Mouse (Mus musculus) left cerebral cortex, adult 9 months (tissue): ENCODE results near the gene Tbc1d8.

Source experiments
- DNase-seq, 2 experiments: peaks; one replicate each; pipeline ENCODE4 v3.0.0; 2022; ENCODE audit warnings: low spot score in 2 of 2

The Tbc1d8 gene

DNA sequence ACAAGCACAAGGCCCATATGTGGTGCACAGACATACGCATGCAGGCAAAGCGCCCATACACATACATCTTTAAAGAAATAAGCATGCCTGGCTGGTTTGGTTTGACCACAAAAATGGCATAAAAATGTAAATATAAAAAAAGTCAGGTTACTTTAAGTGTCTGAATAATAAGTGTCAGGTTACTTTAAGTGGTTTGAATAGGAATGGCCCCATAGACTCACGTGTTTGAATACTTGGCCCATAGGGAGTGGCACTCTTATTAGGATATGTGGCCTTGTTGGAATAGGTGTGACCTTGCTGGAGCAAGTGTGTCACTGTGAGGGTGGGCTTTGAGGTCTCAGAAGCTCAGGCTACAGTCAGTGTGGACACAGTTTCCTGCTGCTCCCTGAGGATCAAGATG is 83.9 kb downstream of the Tbc1d8 start:
- DNase-seq: no peak

- DNase-seq: no peak
Measured at GRCm38 (mm10) chr1:39394096-39394495, 84.5 kb downstream of the Tbc1d8 start.

GRCm38 (mm10) chr1:39393217-39393867 is 85.2 kb downstream of the Tbc1d8 start:
- no peak for DNase-seq

DNA sequence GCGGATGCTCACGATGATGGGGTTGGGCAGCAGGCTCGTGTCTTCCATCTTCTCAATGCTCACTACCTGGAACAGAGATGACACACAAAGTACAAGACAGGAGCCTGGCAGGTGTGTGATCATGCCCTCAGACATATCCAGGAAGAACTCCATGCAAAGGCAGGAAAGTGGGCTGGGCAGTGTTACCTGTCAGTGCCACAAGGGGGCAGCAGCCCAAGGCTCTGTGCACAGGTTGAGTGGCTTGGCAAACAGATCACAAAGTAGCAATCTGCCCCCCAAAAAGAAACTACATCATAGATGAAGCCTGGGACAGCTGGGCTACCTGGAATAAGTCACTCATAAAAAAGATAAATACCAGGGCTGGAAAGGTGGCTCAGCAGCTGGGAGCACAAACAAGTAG is 86.4 kb downstream of the Tbc1d8 start:
- DNase-seq: peak in 1 of 2 experiments; percentile 85

DNA sequence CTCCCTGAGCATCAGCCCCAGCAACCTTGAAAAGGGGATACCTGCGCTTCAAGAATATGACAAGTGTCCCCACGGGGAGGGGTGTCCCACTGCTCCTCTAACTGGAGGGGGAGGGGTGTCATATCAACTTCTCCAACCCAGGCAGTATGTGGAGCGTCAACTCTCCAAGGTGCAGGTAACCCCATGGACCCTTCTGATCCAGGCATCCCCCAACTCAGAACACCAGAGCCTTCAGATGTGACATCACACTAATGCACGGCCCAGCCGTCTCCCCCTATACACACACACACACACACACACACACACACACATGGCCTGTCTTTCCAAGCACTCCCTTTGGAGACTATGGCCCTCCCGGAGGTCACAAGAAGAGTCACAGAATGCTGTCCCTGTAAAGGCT is 86.9 kb downstream of the Tbc1d8 start:
- no peak for DNase-seq

DNA sequence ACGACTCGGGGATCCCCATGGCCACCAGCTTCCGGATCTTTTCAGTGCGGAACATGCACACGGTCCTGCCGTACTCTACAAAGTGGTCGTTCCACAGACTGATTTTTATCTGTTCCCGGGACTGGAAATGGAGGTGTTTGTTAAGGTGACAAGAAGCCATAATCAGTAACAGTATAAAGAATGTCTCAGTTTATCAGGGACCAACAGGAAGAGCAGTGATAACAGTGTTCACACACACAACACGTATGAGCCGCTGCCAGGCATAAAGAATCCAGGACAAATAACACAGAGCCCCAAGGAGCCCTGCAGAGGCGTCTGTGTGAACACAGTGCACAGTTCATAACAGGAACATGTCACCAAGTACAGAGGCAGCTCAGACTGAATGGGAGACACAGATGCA is 89.2 kb downstream of the Tbc1d8 start:
- DNase-seq: no peak

DNA sequence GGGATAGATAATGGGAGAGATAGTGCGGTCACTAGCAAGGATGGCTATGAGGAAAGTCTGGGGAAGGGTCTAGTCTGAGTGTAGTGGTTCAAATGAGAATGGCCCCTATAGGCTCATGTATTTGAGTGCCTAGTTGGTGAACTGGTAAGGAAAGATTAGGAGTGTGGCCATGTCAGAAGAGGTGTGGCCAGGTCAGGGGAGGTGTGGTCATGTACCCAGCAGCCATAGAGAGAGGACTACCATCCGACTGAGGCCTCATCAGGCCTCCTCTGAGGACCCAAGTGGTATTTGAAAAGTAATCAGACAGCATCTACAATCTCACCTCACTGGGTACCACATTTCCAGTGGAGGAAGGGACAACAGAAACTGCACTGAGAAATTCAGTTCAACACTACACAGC is 90.4 kb downstream of the Tbc1d8 start:
- no peak for DNase-seq

GRCm38 (mm10) chr1:39387497-39387896 is 91.1 kb downstream of the Tbc1d8 start:
- DNase-seq: no peak

- DNase-seq: no peak
Measured at GRCm38 (mm10) chr1:39386456-39386855, 92.1 kb downstream of the Tbc1d8 start.

GRCm38 (mm10) chr1:39384914-39385313 is 93.6 kb downstream of the Tbc1d8 start:
- no peak for DNase-seq

DNA sequence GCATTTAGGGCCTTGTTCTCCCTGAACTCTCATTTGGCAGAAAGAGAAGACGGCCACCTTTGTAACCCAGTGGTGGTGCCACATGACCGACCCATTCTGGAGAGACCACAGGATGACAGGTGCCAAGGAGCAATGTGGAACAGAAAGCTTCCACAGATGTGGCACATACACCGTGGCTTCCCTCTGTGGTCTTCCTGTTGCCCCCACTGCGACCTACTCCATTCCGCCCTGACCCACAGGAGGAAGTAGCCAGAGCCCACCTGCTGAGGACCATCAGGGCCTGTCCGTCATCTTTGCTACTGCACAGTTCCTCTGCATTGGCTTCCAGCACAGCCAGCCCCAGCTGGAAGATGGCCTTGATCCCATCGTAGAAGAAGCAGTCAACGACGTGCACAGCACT is 97.5 kb downstream of the Tbc1d8 start:
- DNase-seq: no peak

- no peak for DNase-seq
Measured at GRCm38 (mm10) chr1:39379021-39379420, 99.5 kb downstream of the Tbc1d8 start.

- DNase-seq: no peak
Measured at GRCm38 (mm10) chr1:39378540-39378939, 100.0 kb downstream of the Tbc1d8 start.

- no peak for DNase-seq
Measured at GRCm38 (mm10) chr1:39376726-39377240, 101.8 kb downstream of the Tbc1d8 start.

DNA sequence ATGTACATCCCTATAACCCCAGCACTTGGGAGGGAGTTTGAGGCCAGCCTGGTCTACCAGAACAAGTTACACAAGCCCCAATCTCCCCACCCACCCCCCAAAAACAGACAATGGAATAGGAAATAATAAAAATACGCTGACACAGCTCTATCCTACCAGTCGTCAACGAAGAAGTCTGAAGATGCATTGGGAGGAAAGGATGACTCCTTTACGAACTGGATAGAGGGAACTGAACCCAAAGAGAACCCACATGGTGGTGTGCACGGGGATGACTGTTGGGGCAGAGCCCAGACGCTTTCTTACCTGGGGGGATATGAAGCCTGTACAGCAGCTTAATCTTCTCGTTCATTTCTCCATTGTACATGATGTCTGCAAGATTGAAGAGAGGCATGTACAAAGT is 102.4 kb downstream of the Tbc1d8 start:
- no peak for DNase-seq

- no peak for DNase-seq
Measured at GRCm38 (mm10) chr1:39374231-39374809, 104.2 kb downstream of the Tbc1d8 start.

DNA sequence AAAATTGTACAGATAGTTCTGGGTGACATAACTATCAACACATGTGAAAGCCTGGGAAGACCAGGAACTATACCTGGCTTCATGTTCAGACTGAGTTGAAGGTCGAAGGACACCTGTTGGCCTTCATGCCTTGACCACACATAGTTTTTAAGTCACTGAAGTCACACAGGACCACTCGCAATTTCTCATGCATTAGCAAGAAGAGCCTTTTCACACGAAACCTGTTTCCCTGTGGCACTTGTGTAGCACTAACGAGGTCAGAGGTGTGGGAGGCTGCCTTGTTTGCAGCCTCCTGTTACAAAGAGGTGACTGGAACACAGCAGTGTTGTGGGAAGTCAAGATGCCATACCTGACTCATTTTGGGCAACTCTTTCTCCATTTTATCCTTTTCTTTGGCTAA is 105.2 kb downstream of the Tbc1d8 start:
- no peak for DNase-seq

DNA sequence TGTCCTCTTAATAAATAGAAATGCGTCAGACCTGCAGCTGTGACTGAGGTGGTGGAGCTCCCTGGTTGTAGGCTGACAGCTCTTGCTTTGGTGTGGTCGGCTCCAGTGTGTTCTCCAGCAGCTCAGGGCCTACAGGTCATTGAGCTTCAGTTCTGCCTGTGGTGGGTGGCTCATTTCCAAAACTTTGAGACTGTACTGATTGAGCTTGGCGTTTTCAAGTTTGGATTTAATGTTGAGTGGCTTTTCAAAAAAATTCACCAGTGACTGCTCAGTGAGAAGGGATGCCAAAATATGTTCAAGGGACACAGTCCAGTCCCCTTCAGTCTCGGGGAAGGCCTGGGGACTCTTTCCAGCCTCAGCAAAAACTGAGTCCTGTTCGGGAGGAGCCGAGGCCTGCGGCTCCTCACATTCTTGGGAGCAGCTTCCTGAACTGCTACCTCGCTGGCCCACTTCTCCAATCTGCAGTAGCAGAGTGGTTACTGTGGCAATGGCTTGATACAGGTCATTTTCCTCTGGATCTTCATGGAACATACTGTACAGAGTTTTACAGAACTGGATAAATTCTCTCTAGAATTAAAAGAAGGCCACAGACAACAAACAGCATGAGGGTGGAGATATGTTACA is 106.2 kb downstream of the Tbc1d8 start:
- no peak for DNase-seq

GRCm38 (mm10) chr1:39370431-39370830 is 108.1 kb downstream of the Tbc1d8 start:
- DNase-seq: no peak

GRCm38 (mm10) chr1:39368267-39368841 is 110.2 kb downstream of the Tbc1d8 start:
- DNase-seq: no peak

DNA sequence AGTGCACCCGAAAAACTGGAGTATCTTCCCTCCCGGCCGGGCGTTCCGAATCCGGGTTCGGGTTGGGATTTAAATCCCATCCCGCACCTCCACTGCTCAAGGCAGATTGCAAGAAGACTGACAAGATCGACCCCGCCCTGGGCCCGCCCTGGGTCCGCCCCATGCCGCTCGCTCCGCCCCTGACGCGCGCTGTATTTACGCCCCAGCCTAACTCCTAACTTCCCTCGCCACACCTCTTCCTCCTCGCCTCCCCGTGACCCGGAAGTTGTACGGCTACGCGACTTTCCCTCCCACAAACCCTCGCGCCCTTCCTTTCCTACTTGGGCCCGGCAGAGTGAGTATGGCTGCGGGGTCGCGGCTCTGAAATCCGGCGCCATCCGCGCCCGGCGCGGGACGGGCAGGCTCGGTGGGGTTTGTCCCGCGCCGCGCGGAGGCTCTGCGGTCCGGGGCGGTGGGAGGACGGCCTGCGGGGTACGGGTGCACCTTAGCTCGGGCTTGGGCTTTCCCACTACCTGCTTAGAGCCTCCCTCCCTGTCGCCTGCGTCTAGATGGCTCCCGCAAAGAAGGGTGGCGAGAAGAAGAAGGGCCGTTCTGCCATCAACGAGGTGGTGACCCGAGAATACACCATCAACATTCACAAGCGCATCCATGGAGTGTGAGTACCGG is 110.8 kb downstream of the Tbc1d8 start, which contains the start of gene Rpl31:
Gene Rpl31 (plus strand): TSS at position 242 of the 666 bp plus-strand sequence.
- peak; percentile 96 to 98 for DNase-seq

DNA sequence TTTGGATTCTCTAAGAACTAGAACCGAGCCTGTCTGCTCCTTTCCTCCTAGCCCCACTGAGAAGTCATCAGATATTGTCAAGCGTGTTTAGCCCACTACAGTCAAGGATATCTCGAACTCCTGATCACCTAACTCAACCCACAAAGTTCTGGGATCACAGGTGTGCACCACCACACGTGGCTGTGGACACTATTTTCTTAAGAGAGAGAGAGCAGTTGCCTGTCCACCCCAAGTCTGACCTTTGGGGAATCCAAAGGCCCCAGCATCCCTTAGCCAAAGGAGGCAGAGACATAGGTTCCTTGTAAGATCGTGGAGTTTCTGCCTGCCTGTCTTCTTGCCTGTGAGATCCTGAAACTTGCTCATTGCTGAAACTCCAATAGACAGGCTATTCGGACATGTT is 111.5 kb downstream of the Tbc1d8 start:
- DNase-seq: no peak
